Mouse (Mus musculus): Measurements from ENCODE around the gene Abca5. TPM values are rescaled to one million over a fixed set of nuclear protein-coding genes. Genes with fewer than 3 reads are reported as not detected.

The Abca5 gene
- polyA plus RNA-seq, 1 experiment from 2014 or later, result 2.5 TPM

- H3K27ac ChIP-seq (ENCODE audit: low read depth, low read length), result no peak overlapping the region
- WGBS (ENCODE audit: insufficient replicate concordance), result 87% methylated on average over 4 of the region's 4 CpGs
Measured at GRCm38 (mm10) chr11:110257061-110257460, 80.5 kb downstream of the Abca5 start.

GRCm38 (mm10) chr11:110252256-110252655 is 85.3 kb downstream of the Abca5 start:
- Histone ChIP-seq H3K27me3 (ENCODE audit: control insufficient read depth, insufficient read depth, low read length) (no peaks in the 10 kb centered on the region), H3K27ac (ENCODE audit: low read depth, low read length) (no peak overlapping the region), H3K4me1 (ENCODE audit: control insufficient read depth, insufficient read depth, low read length) (no peaks in the 10 kb centered on the region), H3K4me2 (no peak overlapping the region), H3K36me3 (ENCODE audit: control insufficient read depth, insufficient read depth, low read length) (no peaks in the 10 kb centered on the region), H3K4me3 (ENCODE audit: low read depth, low read length) (no peak overlapping the region), H3K9ac (ENCODE audit: low read depth, low read length) (no peak overlapping the region), H3K9me3 (replicated peaks; ENCODE audit: control insufficient read depth, low read length) (no peaks in the 10 kb centered on the region)
- 54% methylated on average over 3 of the region's 3 CpGs for WGBS (ENCODE audit: insufficient replicate concordance)
- ATAC-seq (replicated peaks; ENCODE audit: insufficient number of reproducible peaks, low FRiP score, low TSS enrichment), result no peak

More at GRCm38 (mm10) chr11:110257061-110257460, 80.5 kb downstream of the Abca5 start:
- H3K9ac ChIP-seq (ENCODE audit: low read depth, low read length), result no peak overlapping the region
- H3K27me3 ChIP-seq (ENCODE audit: control insufficient read depth, insufficient read depth, low read length), result no peaks in the 10 kb centered on the region
- peaks cover 4% of the 10 kb centered on the region for H3K9me3 ChIP-seq (replicated peaks; ENCODE audit: control insufficient read depth, low read length)
- no peaks in the 10 kb centered on the region for H3K4me1 ChIP-seq (ENCODE audit: control insufficient read depth, insufficient read depth, low read length)
- no peaks in the 10 kb centered on the region for H3K36me3 ChIP-seq (ENCODE audit: control insufficient read depth, insufficient read depth, low read length)
- no peak for ATAC-seq (replicated peaks; ENCODE audit: insufficient number of reproducible peaks, low FRiP score, low TSS enrichment)
- no peak overlapping the region for H3K4me3 ChIP-seq (ENCODE audit: low read depth, low read length)
- H3K4me2 ChIP-seq, result no peak overlapping the region

- Histone ChIP-seq H3K36me3 (ENCODE audit: control insufficient read depth, insufficient read depth, low read length) (no peaks in the 10 kb centered on the region), H3K9me3 (replicated peaks; ENCODE audit: control insufficient read depth, low read length) (no peaks in the 10 kb centered on the region), H3K4me2 (peak within 1 kb of the TSS; percentile 41), H3K27ac (ENCODE audit: low read depth, low read length) (no peak within 1 kb of the TSS), H3K4me1 (ENCODE audit: control insufficient read depth, insufficient read depth, low read length) (no peaks in the 10 kb centered on the region), H3K4me3 (ENCODE audit: low read depth, low read length) (no peak within 1 kb of the TSS), H3K27me3 (ENCODE audit: control insufficient read depth, insufficient read depth, low read length) (no peaks in the 10 kb centered on the region), H3K9ac (ENCODE audit: low read depth, low read length) (no peak within 1 kb of the TSS)
- 20% methylated on average over 8 of the region's 8 CpGs for WGBS (ENCODE audit: insufficient replicate concordance)
- no peak for ATAC-seq (replicated peaks; ENCODE audit: insufficient number of reproducible peaks, low FRiP score, low TSS enrichment)
Measured at GRCm38 (mm10) chr11:110251534-110251933, 86.0 kb downstream of the Abca5 start, which contains the start of gene Abca6. Abca6 (minus strand) TSS chr11:110251776.

GRCm38 (mm10) chr11:110244730-110245129 is 92.8 kb downstream of the Abca5 start:
- Histone ChIP-seq H3K27me3 (ENCODE audit: control insufficient read depth, insufficient read depth, low read length) (no peaks in the 10 kb centered on the region), H3K27ac (ENCODE audit: low read depth, low read length) (no peak overlapping the region), H3K9me3 (replicated peaks; ENCODE audit: control insufficient read depth, low read length) (no peaks in the 10 kb centered on the region), H3K9ac (ENCODE audit: low read depth, low read length) (no peak overlapping the region), H3K4me1 (ENCODE audit: control insufficient read depth, insufficient read depth, low read length) (no peaks in the 10 kb centered on the region), H3K4me2 (no peak overlapping the region), H3K4me3 (ENCODE audit: low read depth, low read length) (no peak overlapping the region), H3K36me3 (ENCODE audit: control insufficient read depth, insufficient read depth, low read length) (no peaks in the 10 kb centered on the region)
- WGBS (ENCODE audit: insufficient replicate concordance), result 88% methylated on average over 10 of the region's 10 CpGs
- no peak for ATAC-seq (replicated peaks; ENCODE audit: insufficient number of reproducible peaks, low FRiP score, low TSS enrichment)

- WGBS (ENCODE audit: insufficient replicate concordance), result 69% methylated on average over 2 of the region's 2 CpGs
- Histone ChIP-seq H3K4me2 (no peak overlapping the region), H3K27me3 (ENCODE audit: control insufficient read depth, insufficient read depth, low read length) (no peaks in the 10 kb centered on the region)
Measured at GRCm38 (mm10) chr11:110237466-110237865, 100.0 kb downstream of the Abca5 start.

GRCm38 (mm10) chr11:110232975-110233374 is 104.5 kb downstream of the Abca5 start:
- ATAC-seq (replicated peaks; ENCODE audit: insufficient number of reproducible peaks, low FRiP score, low TSS enrichment), result no peak
- Histone ChIP-seq H3K4me2 (no peak overlapping the region), H3K36me3 (ENCODE audit: control insufficient read depth, insufficient read depth, low read length) (no peaks in the 10 kb centered on the region), H3K9me3 (replicated peaks; ENCODE audit: control insufficient read depth, low read length) (no peaks in the 10 kb centered on the region), H3K4me1 (ENCODE audit: control insufficient read depth, insufficient read depth, low read length) (no peaks in the 10 kb centered on the region), H3K9ac (ENCODE audit: low read depth, low read length) (no peak overlapping the region), H3K27ac (ENCODE audit: low read depth, low read length) (no peak overlapping the region), H3K4me3 (ENCODE audit: low read depth, low read length) (no peak overlapping the region), H3K27me3 (ENCODE audit: control insufficient read depth, insufficient read depth, low read length) (no peaks in the 10 kb centered on the region)

More at GRCm38 (mm10) chr11:110237466-110237865, 100.0 kb downstream of the Abca5 start:
- Histone ChIP-seq H3K4me1 (ENCODE audit: control insufficient read depth, insufficient read depth, low read length) (no peaks in the 10 kb centered on the region), H3K9me3 (replicated peaks; ENCODE audit: control insufficient read depth, low read length) (no peaks in the 10 kb centered on the region), H3K4me3 (ENCODE audit: low read depth, low read length) (no peak overlapping the region), H3K27ac (ENCODE audit: low read depth, low read length) (no peak overlapping the region), H3K36me3 (ENCODE audit: control insufficient read depth, insufficient read depth, low read length) (no peaks in the 10 kb centered on the region), H3K9ac (ENCODE audit: low read depth, low read length) (no peak overlapping the region)
- no peak for ATAC-seq (replicated peaks; ENCODE audit: insufficient number of reproducible peaks, low FRiP score, low TSS enrichment)

Other genes with a start within 250 kb of the Abca5 start
- not detected in 2 replicates for gene Abca8a, start 241.7 kb downstream of the Abca5 start, polyA plus RNA-seq (2014; fragmentation: Nextera tagmentation; extraction: Ambion mirVana)
- 1.0 and 1.2 TPM in 2 replicates for gene Abca9, start 169.5 kb downstream of the Abca5 start, polyA plus RNA-seq (2014; fragmentation: Nextera tagmentation; extraction: Ambion mirVana)
- 0.34 and 0.57 TPM in 2 replicates for gene Abca6, start 85.9 kb downstream of the Abca5 start, polyA plus RNA-seq (2014; fragmentation: Nextera tagmentation; extraction: Ambion mirVana)
- gene Map2k6, start 61.4 kb upstream of the Abca5 start, polyA plus RNA-seq (2014; fragmentation: Nextera tagmentation; extraction: Ambion mirVana), result 16.7 and 17.5 TPM in 2 replicates